Mouse (Mus musculus) left cerebral cortex, postnatal 4 days (tissue): ENCODE results near the gene Tbc1d8. TPM values are rescaled to one million over a fixed set of nuclear protein-coding genes. Genes with fewer than 3 reads are reported as not detected.

Experiments used
- DNase-seq: peaks from one replicate; pipeline ENCODE4 v3.0.0-alpha.2; 2022
- intact Hi-C: fragments of 180-260 bp; cut with DNase I; formaldehyde crosslinking; loops from one replicate; pipeline ENCODE4 v1.15.1; 2025
- total RNA-seq, 2 experiments: library from RNA; stranded (reverse); gene quantifications; 2 replicates each; pipeline ENCODE4 v1.2.3; 2021

Gene Tbc1d8
- total RNA-seq, 2 experiments from 2014 or later = 21.0 to 21.1 TPM

DNA sequence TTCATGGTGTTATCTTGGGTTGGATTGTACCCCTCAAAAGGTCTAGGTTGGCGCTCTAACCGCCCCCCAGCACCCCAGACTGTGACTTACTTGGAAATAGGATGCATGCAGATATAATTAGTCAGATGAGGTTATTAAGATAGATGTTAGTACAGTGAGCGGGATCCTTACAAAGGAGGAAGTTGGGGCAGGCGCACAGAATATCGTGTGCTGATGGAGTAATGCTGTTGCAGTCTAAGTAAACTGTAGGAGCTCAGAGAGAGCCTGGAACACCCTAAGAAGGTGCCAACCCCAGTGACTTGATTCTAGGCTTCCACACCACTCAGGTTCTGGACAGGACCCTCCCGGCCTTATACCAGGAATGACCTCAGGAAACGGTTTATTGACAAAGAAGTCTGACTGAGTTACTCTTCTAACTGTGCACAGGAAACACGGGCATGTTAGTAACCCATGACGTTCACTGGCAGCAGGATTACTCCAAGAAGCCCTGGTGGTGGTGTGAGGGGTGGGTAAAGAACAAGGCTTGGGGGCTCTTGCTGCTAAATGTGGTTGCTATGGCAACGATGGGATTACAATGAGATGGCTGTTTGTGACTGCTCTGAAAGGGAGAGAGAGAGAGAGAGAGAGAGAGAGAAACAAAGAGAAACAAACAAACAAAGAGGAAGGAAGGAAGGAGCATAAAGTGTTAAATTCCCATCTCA is 3.7 kb upstream of the Tbc1d8 start:
- intact Hi-C loops = no loop called here
- no peak for DNase-seq

DNA sequence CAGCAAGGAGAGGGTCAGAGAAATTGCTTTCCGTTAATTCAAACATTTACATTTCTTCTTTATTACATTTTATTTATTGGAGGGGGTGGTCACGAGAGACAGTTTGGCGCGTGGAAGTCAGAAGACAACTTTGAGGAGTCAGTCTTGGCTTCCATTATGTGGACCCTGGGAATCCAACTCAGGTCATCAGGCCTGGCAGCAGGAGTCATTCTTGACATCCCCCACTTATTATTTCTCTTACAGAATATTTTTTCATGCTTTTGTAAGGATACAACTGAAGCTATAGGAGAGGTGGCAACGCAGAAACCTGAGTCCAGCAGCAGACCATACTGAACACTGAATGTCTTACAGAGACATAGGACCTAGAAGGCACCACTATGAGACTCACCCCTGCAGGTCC is 699 bp upstream of the Tbc1d8 start:
- DNase-seq = no peak
- intact Hi-C loops = no loop called here

DNA sequence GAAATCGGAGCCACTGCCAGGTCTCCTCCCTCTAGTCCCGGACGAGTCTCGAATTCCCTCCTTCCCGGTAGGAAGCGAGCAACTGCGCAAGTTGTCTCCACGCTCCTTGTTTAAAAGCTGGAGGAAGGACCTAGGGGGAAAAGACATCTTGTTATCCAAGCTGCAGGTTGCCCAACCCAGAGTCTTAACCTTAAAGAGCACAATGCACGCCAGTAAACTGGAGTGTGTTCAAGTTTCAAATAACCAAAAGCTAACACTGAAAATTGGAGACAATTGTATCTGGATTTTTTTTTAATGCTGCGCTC is 293 bp upstream of the Tbc1d8 start:
- DNase-seq = no peak
- intact Hi-C loops = no loop called here

DNA sequence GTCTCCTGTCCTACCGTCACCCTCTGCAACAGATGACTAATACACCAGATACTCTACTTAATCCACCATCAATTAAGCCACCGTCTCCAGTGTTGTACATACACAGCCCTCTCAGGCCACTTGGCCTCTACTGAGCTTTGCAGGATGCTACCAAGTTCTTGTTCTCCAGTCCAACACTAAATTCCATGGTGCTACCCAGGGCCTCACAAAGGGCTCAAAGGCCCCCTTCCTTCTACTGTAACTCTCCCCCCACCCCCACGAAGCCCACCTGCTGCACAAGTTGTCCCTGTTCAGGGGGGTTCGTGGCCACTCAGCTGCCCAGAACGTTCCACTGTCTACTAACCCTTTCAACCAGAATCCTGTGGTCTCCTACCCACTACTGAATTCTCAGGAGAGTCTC is 1.5 kb downstream of the Tbc1d8 start:
- no peak for DNase-seq
- intact Hi-C loops = no loop called here

DNA sequence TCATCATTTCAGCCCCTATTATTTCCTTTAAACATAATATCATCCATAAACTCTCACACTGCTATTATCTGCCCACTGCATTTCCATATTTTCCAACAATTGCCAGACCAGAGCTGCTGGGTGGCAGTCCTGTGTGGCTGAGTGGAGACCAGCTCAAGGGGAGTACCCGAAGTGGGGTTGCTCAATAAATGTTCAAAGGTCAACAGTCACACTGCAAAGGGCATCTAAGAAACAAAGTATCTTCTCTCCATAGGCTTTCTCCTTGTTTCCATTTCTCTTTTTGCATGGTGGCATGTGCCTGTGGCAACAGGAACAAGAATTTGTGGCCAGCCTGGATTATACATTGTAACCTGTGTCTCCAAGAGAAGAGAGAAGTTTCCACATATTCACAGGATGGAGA is 2.2 kb downstream of the Tbc1d8 start:
- intact Hi-C loops = no loop called here
- DNase-seq = no peak

DNA sequence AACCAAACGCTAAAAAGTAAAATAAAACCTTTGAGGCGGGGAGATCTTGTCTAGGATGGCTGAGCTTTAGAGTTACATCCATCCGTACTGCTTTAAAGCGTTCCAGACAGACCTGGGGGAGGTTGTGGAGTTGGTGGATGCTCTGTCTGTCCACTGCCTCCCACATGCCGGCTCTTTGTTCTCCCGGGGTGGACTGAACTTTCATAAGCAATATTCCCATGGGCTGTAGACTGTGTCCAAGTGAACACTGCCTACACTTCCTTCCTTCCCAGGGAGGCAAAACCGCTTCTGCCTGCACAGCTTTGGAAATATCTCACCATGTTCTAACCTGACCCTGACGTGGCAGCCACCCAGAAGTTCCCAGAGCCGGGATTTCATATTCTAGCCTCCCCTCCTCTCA is 4.0 kb downstream of the Tbc1d8 start:
- intact Hi-C loops = no loop called here
- DNase-seq = no peak

DNA sequence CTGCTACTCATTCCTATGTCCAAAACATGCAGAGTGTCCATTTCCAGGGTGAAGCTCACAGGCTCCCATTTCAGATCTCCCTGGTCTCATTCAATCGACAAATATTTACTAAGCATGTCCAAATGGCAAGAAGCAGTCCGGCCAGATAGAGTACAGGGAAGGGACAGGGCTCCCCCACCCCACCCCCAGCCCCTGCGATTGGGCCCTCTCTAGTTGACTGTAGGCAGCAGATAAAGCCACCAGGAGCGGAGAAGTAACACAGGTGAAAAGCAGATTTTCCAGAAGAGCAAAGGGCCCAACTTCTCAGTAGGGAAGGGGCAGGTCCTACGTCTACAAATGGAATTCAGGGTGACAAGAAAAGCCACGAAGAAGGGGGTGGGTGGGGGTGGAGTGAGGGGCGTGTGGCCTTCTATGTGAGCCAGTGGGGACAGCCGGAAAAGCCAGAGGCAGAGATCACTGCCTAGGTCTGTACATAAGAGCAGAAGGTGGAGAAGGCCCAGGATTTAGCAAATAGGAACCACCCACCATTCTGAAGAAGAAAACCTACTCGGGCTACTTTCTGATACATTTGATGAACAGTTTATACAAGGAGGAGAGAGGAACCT is 7.2 kb downstream of the Tbc1d8 start:
- no peak for DNase-seq
- intact Hi-C loops = no loop called here

DNA sequence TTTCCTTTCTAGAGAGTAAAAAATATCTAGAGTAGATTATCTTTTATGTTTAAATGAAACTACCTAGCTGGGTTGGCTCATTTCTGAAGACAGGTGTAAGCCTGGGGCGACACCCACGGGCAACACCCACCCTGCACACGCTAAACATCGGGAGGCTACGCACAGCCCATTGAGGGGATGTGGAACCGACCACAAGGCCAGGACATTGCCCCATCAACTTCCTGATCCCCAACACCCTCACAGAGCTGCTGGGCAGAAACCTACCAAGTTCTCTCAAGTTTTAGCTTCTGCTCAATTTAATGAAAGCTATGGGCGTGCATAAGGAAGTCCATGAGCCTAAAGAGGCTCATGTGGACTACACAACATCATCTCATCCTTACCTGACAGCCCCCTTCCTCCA is 9.6 kb downstream of the Tbc1d8 start:
- intact Hi-C loops = no loop called here
- no peak for DNase-seq

DNA sequence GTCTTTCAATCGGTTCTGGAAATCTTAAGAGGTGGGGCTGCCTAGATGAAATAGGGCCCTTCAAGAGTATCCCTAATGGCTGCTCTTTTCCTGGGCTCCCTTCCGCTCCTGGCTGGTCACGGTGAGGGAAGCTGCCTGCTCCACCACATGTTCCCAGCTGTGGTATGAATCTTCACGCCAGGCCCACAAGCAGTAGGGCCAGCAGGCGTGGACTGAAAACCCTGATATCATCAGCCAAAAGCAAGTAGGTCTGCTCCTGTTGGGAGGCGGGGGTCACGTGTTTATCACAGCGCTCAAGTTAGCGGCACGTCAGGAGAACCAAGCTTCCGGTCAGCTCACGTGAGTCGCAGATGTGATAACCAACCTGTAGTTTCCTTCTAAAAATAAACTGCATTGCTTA is 12.0 kb downstream of the Tbc1d8 start:
- intact Hi-C loops = no loop called here
- no peak for DNase-seq

DNA sequence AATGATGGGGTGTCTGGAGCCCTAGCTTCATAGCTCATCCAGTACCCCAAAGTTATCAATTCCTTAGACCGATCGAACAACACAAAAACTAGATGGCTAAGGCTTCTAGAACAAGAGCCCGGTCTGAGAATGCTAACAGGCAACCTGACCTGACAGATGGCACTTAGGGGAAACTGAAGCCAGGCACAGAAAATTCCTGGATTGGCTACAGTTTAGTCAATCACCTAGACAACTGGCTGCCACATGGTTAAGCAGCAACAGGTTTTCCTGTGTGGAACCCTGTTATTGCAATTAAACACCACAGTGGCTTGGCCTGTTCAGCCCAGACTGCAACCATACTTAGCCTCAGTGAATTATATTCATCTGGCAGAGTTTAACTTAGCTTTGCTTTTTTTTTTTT is 13.8 kb downstream of the Tbc1d8 start:
- DNase-seq = no peak
- intact Hi-C loops = no loop called here

DNA sequence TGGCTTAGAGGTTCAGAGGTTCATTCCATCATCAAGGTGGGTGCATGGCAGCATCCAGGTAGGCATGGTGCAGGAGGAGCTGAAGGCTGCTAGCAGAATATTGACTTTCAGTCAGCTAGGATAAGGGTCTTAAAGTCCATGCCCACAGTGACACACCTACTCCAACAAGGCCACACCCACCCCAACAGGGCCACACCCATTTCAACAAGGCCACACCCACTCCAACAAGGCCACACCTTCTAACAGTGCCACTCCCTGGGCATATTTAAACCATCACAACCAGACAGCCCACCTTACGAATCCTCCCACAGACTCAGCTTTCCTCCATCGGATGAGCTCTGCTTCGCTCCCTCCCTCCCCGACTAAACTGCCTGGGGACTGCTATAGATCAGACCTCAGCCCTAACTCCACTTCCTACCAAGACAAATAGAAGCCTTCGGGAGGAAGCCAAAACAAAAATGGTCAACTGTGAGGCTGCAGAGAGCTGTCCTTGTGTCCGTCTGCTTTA is 15.6 kb downstream of the Tbc1d8 start:
- no peak for DNase-seq

DNA sequence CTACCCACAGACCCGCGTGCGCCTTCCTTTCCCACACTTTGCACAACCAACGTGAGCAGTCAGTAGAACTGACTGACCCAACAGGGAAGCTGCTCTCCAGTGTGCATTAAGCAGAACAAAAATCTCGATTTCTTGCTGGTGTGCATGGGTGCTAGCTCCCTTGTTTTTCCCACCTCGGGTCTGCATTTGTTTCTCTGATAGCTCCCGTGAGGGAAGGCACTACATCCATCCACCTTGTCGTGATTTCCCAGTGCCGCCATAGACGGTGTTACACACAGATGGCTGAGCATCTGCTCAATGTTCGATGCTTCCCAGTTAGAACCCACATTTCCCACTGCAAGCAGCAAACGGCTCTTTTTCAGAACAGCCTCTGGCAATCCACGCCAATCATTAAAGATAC is 16.5 kb downstream of the Tbc1d8 start:
- DNase-seq = no peak

More for the DNA sequence above, 15.6 kb downstream of the Tbc1d8 start:
- intact Hi-C loops = no loop called here

DNA sequence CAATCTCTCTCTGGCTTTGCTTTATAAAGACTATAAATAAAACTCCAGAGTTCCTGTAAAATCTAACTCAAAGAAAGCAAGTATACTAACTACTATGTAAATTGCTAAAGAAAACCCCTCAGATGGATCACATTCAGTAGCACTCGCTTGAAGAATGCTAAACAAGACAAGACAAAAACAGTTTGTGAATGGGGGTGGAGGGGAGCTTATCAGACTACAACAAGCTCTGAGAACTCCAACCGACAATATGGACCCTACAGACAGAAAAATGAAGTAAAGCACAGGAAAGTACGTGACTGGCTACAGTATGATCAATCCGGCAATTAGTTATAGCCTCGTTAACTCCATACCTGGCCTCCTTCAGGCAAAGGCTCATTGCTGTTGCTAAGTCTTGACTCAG is 18.1 kb downstream of the Tbc1d8 start:
- intact Hi-C loops = no loop called here
- DNase-seq = no peak

More for the DNA sequence above, 16.5 kb downstream of the Tbc1d8 start:
- intact Hi-C loops = no loop called here

DNA sequence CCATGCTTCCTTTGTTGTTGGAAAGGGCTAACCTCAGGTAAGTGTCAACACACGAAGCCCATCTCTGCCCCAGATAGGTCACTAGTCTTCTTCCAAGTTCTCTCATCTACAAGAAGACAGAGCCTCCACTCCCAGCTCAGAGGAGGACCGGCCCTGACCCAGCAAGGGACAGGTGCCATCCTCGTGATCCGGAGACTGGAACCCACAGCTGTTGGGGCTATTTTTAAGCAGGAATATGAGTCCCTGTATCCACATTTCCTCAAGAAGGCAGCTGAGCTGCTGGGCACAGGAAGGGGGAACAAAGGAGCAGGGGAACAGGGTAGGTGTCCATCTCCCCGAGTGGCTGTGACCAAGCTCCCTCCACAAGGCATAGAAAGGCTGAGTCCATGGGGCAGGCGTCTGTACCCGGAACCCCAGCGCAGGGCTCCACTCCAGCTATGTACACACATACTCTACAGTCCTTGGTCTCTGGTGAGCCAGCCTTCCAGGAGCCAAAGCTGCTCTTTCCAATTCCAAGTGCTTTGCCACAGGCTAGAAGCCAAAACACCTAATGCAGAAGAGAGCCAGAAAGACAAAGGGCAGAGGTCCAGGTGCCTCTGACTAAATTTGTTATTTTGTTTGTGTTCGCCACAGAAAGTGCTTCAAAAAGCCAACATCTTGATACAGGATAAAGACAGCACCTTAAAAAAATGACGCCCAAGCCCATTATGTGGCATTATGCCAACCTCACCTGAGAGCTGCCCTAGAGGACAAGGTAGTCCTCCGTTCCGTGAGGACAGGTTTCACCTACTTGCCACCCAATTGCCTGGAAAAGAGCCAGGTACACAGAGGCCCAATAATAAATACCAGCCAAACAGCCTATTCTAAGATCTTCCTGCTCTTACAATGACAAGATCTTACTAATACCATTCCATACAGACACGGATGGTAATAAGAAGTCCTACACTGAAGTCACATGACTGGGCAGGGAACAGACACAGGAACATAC is 20.4 kb downstream of the Tbc1d8 start:
- intact Hi-C loops = no loop called here
- DNase-seq = no peak

DNA sequence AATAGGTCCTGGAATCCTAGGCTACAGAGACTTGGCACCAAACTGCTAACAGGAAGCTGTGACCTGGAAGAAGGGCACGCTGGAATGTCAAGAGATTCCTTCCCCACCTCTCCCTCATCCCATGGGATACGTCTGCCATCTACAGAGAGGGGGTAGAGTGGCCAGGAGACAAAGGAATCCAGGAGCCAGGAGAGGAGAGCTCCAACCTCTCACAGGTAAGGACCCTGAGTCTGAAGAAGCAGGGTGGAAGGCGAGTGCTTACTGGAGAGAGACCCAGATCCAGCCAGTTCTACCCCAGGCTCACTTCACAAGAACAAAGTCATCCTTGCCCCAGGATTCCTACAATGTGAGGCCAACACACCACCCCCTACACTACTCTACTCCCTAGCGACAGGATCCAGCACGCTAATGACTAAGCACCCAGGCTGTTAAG is 22.1 kb downstream of the Tbc1d8 start:
- DNase-seq = no peak
- intact Hi-C loops = no loop called here

DNA sequence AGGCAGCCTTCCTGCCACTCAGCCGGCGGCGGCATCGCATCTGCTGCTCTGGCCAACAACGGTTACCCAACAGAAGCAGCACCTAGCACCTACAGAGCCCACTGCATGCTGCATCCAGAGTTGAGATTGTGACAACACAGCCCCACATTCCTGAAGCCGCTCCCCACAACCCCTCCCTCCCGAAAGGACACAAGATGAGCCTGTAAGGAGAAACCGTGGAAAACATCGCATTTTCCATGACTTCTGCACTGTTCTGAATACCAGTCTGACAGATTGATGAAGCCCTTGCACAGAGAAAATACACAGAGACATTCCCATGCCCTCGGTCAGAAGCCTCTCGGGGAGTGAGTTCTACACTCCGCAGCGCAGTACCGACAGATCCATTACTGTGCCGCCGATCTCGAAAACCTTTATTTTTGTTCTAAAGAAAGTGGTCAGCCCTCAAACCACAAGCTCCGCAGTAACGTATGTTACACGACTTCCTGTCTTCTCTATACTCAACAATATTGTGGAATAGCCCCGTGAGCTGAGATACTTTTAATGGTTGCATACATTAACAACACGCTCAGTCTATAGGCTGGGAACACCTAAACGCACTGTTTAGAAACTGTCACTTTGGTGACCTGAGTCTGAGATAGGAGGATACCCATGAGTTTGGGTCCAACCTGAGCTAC is 23.1 kb downstream of the Tbc1d8 start:
- no peak for DNase-seq
- intact Hi-C loops = no loop called here

DNA sequence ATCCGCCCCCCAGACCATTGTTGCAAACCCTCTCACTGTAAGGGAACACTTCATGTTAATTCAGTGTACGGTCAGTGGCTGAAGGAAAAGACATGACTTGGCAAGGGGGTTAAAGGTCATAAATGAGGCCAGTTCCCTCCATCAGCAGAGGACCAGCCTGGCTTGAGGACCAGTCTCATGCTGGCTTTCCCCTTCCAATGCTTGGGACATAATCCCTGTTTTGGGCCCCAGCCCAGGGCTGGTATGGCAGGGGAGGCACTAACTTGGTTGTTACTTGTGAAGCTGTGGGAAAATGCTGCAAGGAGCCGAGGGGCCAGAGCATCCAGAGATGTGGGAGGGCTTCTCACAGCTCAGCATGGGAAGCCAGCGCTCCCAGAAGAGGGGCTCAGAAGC is 23.8 kb downstream of the Tbc1d8 start:
- intact Hi-C loops = no loop called here

DNA sequence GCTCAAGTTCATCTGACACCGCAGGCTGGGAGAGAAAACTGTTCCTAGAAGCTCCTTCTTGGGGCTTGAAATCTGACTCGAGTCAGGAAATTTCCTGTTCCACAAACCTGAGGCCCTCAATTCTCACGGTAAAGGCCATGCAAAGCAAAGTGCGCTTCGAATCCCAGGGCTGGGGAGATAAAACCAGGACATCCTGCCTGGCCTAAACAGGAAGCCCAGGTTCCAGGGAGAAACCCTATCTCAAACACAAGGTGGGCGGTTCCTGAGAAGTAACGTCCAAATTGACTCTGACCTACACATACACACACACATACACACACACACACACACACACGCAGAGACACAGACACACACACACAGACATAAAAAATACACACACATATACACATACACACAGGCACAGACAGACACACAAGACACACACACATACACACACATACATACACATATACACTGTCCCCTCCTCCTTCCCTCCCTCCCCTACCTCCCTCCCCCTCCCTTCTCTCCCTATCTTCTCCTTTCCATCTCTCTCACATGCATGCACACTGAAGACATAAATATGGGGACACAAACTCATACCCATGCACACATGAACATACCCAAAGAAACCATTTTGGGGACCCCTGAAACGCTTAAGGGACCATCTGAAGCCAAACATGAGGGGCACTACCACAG is 24.3 kb downstream of the Tbc1d8 start:
- no peak for DNase-seq
- intact Hi-C loops = no loop called here

More for the DNA sequence above, 23.8 kb downstream of the Tbc1d8 start:
- peak; percentile 38 for DNase-seq

DNA sequence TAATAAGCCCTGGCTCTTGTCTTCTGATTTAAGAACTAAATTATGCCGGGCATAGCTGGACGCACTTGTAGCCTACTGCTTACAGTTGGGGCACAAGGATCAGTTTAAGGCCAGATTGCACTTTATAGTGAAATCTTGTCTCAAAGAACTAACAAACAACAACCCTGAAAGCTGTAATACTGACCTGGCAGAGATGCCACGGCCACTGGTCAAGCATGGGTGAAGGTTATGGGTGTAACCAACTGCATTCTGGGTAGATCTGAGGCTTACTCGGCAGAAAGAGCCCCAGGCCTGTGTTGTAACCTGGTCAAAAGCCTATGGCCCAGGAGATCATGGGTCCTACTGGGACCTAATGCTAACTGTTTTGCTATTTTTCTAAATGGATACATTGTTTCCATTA is 26.4 kb downstream of the Tbc1d8 start:
- intact Hi-C loops = no loop called here
- no peak for DNase-seq

DNA sequence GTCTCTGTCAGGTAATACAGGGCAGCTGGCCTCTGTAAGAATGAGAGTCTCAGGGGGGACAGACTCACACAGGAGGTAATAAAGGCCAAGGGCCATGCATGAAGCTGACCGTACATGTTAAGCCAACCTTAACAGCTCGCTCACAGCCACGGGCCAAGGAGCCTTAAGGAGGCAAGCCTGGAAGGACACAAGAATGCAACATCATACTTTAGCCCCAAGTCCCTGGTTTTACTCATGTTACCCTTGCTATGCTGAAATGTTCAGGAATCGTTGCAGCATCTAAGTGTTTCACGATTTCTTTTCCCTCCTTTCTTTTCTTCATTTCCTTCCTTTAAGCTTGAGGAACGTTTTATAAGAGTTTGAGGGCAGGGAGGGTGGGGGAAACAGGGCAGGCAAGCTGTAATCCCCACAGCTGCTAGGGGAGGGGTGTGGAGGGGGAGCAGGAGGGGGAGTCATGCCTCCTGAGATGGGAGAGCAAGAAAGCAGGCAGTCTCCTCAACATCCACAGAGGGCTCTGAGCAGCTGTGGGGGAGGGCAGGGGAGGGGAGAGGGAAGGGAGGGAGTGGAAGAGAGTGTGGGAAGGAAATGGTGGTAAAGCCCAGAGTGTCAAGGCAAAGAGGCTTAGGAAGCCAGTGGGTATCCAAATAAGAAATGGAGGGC is 28.4 kb downstream of the Tbc1d8 start:
- DNase-seq = no peak
- intact Hi-C loops = no loop called here
